Mouse (Mus musculus) bone marrow macrophage, adult 2 months (primary cell): ENCODE measurements around the gene Fzd5. TPM values are rescaled to one million over a fixed set of nuclear protein-coding genes. Genes with fewer than 3 reads are reported as not detected.

Source experiments
- H3K27ac ChIP-seq: 2 replicates; pipeline ENCODE4 v1.5.1; 2012; ENCODE audit warnings: low read depth, low read length; ENCODE audit not compliant: insufficient read depth
- H3K4me1 ChIP-seq: 2 replicates; pipeline ENCODE4 v1.6.1; 2012; ENCODE audit warnings: low read length; ENCODE audit not compliant: control insufficient read depth, insufficient read depth
- H3K4me3 ChIP-seq: 2 replicates; pipeline ENCODE4 v1.5.1; 2012; ENCODE audit warnings: mild to moderate bottlenecking, low read length, moderate library complexity; ENCODE audit not compliant: insufficient read depth
- CTCF ChIP-seq: IDR thresholded peaks from 2 replicates; pipeline ENCODE4 v1.5.1; 2012; ENCODE audit warnings: low read depth, mild to moderate bottlenecking, low read length, moderate library complexity
- POLR2A ChIP-seq: IDR thresholded peaks from 2 replicates; pipeline ENCODE4 v1.6.1; 2012; ENCODE audit warnings: mild to moderate bottlenecking, low read depth, low read length, borderline replicate concordance
- polyA plus RNA-seq: library from polyadenylated mRNA; stranded (reverse); fragments of >200 nt; gene quantifications from 2 replicates; pipeline ENCODE4 v1.2.4, GENCODE M21; 2012; ENCODE audit not compliant: missing spikeins, insufficient read depth, insufficient read length

Gene Fzd5
- polyA plus RNA-seq, 1 experiment: 2.4 TPM

GRCm38 (mm10) chr1:64689561-64690212 is 47.9 kb downstream of the Fzd5 start:
- Histone ChIP-seq H3K4me1 (no peaks in the 10 kb centered on the region; the same call in 1 of the 2 replicates), H3K4me3 (peak overlapping the region; percentile 67), H3K27ac (no peak overlapping the region)
- TF ChIP-seq POLR2A (no peak), CTCF (no peak)

- Histone ChIP-seq H3K4me1 (no peaks in the 10 kb centered on the region; the same call in 1 of the 2 replicates), H3K27ac (no peak overlapping the region), H3K4me3 (no peak overlapping the region)
- no peak for TF ChIP-seq POLR2A
- TF ChIP-seq CTCF: no peak
Observed at GRCm38 (mm10) chr1:64688046-64688445, 49.5 kb downstream of the Fzd5 start.

- TF ChIP-seq CTCF (no peak), POLR2A (no peak)
- no peak overlapping the region for H3K27ac ChIP-seq
- peaks cover 2% of the 10 kb centered on the region; the same call in 1 of the 2 replicates for H3K4me1 ChIP-seq
- H3K4me3 ChIP-seq: no peak overlapping the region
Observed at GRCm38 (mm10) chr1:64684440-64684839, 53.1 kb downstream of the Fzd5 start.

GRCm38 (mm10) chr1:64683039-64683438 is 54.5 kb downstream of the Fzd5 start:
- H3K4me3 ChIP-seq: no peak overlapping the region
- no peak overlapping the region for H3K27ac ChIP-seq
- peaks cover 2% of the 10 kb centered on the region; the same call in 1 of the 2 replicates for H3K4me1 ChIP-seq
- TF ChIP-seq POLR2A (no peak), CTCF (no peak)

- Histone ChIP-seq H3K4me1 (peaks cover 2% of the 10 kb centered on the region; the same call in 1 of the 2 replicates), H3K4me3 (no peak overlapping the region), H3K27ac (no peak overlapping the region)
- TF ChIP-seq CTCF (no peak), POLR2A (no peak)
Observed at GRCm38 (mm10) chr1:64681499-64681898, 56.1 kb downstream of the Fzd5 start.

Other genes with a start within 250 kb of the Fzd5 start
- 31.5 and 41.5 TPM in 2 replicates for gene Creb1, start 205.1 kb downstream of the Fzd5 start, polyA plus RNA-seq
- gene Mettl21a, start 120.5 kb downstream of the Fzd5 start, polyA plus RNA-seq: 19.7 and 20.5 TPM in 2 replicates
- 8.3 and 8.5 TPM in 2 replicates for gene Ccnyl1, start 47.3 kb downstream of the Fzd5 start, polyA plus RNA-seq
- gene Plekhm3, start 219.1 kb upstream of the Fzd5 start, polyA plus RNA-seq: 24.1 and 24.9 TPM in 2 replicates